Mouse (Mus musculus): ENCODE results near the gene Cmss1.
A peak's percentile ranks its signal among the peaks of the same experiment; 100 is the strongest.

Cmss1 gene

DNA sequence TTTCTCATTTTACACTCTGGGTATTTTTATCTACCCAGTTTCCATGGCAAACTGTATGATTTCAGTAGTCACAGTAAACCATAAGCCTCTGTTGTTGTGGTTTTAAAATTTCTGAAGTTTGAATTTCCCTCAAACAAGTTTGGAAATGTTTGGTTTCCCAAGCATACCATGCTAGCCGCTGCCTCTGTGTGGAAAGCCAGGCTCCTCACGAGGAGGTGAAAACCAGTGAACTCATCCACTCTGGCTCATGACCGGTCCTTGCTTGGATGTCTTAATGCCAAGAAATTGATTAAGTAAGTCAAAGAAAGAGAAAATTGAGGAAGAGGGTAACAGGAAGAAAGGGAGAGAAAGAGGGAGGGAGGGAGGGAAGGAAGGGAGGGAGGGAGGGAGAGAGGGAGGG is 48.4 kb downstream of the Cmss1 start:
- no peak for DNase-seq (ENCODE audit: extremely low spot score)

GRCm38 (mm10) chr16:57556244-57556643 is 50.4 kb downstream of the Cmss1 start:
- DNase-seq (ENCODE audit: extremely low spot score) = no peak

GRCm38 (mm10) chr16:57555667-57556066 is 51.0 kb downstream of the Cmss1 start:
- no peak for DNase-seq (ENCODE audit: extremely low spot score)

GRCm38 (mm10) chr16:57554886-57555400 is 51.7 kb downstream of the Cmss1 start:
- no peak for DNase-seq (ENCODE audit: extremely low spot score)

GRCm38 (mm10) chr16:57553235-57553634 is 53.4 kb downstream of the Cmss1 start:
- DNase-seq (ENCODE audit: extremely low spot score) = no peak

GRCm38 (mm10) chr16:57552709-57553108 is 54.0 kb downstream of the Cmss1 start:
- DNase-seq (ENCODE audit: extremely low spot score) = no peak

DNA sequence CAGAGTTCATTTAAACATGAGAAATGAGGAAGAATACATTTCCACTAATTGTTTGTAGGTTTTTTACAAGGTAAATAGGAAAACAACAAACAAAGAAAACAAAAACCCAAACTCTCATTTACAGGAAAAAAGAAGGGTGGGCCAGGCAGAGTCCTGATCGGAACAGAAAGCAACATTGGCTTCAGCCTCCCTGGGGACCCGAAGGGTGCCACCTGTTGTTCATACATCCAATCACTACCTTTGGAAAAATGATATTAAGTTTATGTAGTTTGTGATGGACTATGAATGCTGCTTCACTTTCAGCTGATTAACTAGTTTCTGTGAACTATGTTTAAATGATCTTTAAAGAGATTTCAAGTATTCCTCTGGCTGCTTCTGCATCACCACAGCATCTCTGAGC is 55.0 kb downstream of the Cmss1 start:
- no peak for DNase-seq (ENCODE audit: extremely low spot score)

- peak; percentile 24 for DNase-seq (ENCODE audit: extremely low spot score)
These were observed 55.8 kb downstream of the Cmss1 start for GRCm38 (mm10) chr16:57550817-57551216.

GRCm38 (mm10) chr16:57550088-57550487 is 56.6 kb downstream of the Cmss1 start:
- DNase-seq (ENCODE audit: extremely low spot score) = no peak

- DNase-seq (ENCODE audit: extremely low spot score) = peak; percentile 78
These were observed 57.3 kb downstream of the Cmss1 start for GRCm38 (mm10) chr16:57549061-57550037.

DNA sequence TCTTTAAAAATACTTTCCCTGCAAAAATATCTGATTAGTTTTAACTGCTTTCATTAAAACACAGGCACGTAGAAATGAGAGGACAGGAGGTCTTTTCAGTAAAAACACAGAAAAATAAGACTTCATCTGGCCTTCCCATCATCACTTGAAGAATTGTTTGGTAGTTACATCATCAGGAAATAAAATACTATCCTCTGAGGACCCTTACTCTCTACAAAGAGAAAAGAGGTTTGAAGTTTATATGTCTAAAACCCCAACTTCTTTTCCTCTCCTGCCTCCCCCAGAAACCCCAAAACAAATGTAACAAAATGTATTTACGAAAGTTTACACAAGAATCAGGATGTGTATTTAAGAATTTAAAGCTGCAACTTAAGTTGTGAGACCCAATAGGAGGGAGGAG is 58.1 kb downstream of the Cmss1 start:
- no peak for DNase-seq (ENCODE audit: extremely low spot score)

- no peak for DNase-seq (ENCODE audit: extremely low spot score)
These were observed 60.3 kb downstream of the Cmss1 start for GRCm38 (mm10) chr16:57546355-57546754.

DNA sequence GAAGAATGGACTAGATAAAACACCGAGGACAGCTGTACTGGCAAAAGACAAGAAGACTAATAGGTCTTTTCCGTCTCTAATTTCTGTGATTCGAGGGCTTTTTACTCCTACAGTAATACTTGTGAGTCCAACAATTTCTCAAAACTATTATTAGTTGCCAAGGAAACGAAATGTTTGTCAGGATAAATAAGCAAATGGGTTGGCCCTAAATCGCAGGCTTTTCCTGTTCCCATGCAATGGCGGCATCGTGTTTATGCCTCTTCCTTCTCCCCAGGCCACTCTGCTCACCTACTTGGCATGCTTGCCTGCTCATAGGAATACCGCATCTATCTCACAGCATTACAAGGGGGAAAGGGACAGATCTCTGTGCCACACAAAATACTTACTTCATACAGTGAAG is 62.2 kb downstream of the Cmss1 start:
- DNase-seq (ENCODE audit: extremely low spot score) = no peak

- no peak for DNase-seq (ENCODE audit: extremely low spot score)
These were observed 63.4 kb downstream of the Cmss1 start for GRCm38 (mm10) chr16:57543243-57543642.

DNA sequence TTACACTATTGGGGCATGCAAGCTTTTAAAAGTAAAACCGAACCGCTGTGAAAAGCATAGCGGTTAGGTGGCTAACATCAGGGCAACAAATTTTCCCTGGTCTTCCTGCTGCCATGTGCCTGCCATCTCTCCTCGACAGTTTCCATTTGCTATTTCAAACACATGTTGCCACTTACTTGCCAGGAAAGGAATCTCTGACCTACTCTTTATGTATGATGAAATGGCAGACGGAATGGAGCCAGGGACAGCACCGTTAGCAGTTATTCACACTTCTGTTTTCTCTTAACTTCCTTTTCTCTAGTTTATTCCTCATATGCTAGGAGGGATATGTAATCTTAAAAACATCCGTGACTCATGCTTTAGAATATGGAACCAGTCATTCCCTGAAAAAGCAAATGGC is 70.2 kb downstream of the Cmss1 start:
- no peak for DNase-seq (ENCODE audit: extremely low spot score)

DNA sequence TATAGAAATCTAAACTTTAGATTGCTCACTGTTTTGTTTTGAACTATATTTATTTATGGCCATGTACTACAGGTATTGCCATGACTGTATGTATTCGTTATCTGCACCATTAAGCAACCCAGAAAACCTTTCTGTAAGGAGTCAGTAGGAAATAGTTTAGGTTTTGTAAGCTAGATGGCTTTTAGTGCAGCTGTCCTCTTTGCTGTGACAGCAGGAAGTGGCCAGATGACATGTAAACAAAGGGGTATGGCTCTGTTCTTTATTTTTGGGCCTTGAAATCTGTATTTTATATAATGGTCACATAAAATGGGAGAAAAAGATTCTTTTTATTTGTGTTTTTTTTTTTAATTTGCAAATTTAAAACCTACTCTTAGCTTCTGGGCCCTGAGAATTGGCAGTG is 71.9 kb downstream of the Cmss1 start:
- no peak for DNase-seq (ENCODE audit: extremely low spot score)

- no peak for DNase-seq (ENCODE audit: extremely low spot score)
These were observed 72.3 kb downstream of the Cmss1 start for GRCm38 (mm10) chr16:57534365-57534764.

GRCm38 (mm10) chr16:57532081-57532493 is 74.6 kb downstream of the Cmss1 start:
- no peak for DNase-seq (ENCODE audit: extremely low spot score)

DNA sequence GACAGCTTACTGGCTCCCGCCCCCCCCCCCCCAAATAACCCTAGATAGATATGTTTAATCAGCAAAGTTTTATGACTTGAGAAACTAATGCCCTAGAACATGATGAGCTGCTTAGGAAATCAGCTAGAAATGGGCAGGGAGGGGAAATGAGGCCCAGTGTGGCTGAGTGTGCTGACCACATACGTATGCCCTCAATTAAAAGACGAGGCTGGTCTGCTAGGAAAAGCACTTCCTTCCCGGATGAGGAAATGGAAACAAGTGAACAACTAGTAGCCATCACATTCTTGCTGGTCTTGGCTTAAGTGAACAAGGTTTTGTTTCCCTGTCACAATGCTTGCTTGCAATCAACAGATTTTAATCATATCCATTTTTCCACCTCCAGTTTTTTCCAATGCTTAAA is 76.1 kb downstream of the Cmss1 start:
- DNase-seq (ENCODE audit: extremely low spot score) = no peak

DNA sequence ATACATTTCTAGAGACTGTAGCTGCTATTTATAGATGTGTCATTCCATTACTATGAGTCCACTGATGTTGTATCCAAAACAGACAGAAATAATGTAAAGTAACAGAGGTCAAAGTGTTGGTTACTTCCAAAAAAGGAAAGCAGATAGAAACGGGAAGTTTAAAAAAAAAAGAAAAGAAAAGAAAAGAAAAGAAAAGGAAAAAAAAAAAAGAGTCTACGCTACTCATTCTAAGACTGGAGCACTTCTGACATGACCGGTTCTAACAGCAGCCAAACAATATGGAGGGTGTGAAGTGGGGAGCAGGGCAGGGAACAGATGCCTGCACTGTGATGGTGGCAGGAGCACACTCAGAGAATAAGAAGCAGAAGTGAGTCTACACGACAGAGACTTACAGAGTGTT is 78.2 kb downstream of the Cmss1 start:
- DNase-seq (ENCODE audit: extremely low spot score) = no peak

DNA sequence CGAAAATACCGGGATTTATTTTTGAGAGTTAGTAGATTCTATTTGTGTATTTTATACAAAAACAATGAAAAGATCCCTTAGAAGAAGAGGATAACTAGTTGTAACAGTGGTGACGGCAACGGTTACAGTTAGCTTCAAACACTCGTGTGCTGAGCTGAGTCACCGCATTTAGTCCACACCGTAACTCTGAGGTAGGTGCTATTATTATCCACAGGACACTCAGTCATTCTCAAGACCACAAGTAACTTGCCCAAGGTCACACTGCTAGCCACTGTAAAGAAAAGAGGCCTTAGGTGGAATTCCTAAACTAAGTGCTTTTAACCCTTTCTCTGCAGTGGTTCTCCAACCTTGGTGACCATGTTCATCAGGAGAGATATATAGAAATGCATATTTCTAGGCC is 79.8 kb downstream of the Cmss1 start:
- no peak for DNase-seq (ENCODE audit: extremely low spot score)

DNA sequence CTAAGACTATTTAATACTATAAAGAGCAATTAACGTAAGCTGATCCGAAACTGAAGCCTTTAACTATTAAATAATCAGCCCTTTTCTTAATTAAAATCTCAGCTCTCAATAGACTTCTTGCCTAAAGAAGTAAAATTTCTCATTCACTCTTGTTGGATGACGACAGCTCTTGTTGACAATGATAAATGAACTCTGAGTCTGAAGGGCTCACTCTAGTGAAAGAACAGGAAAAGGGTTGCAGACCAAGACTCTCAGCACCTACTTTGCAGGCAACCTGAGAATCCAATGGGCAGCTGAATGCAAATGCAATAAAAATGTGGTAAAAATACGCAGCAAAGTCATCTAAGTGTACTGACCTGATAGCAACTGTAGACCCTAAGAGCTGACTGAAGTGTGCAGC is 81.2 kb downstream of the Cmss1 start:
- DNase-seq (ENCODE audit: extremely low spot score) = no peak

GRCm38 (mm10) chr16:57525046-57525445 is 81.6 kb downstream of the Cmss1 start:
- DNase-seq (ENCODE audit: extremely low spot score) = no peak

Data from embryo, embryonic 9.5 days (tissue).